Mouse (Mus musculus) heart, embryonic 14.5 days (tissue): ENCODE data around the gene Efhb. TPM values are rescaled to one million over a fixed set of nuclear protein-coding genes. Genes with fewer than 3 reads are reported as not detected.

Experiments used
- ATAC-seq: fragments of 200-750 bp; cut with Nextera tagmentation; 2 replicates; pipeline ENCODE4 v1.8.0; 2017; ENCODE audit warnings: low read depth, moderate TSS enrichment; ENCODE audit not compliant: insufficient number of reproducible peaks, insufficient read depth, low FRiP score
- H3K27ac ChIP-seq, 2 experiments: fragments of 200-500 bp in 1 of 2; fragments of 300-500 bp in 1 of 2; sonication (generic) in 1 of 2; replicated peaks in 1 of 2; 2 replicates each; pipeline ENCODE4 v1.5.1; 2012 to 2014; ENCODE audit warnings: low read depth in 2 of 2, low read length in 2 of 2, control low read depth in 1 of 2, mild to moderate bottlenecking in 1 of 2, mixed read lengths in 1 of 2; ENCODE audit not compliant: control insufficient read depth in 1 of 2, insufficient read depth in 1 of 2
- H3K27me3 ChIP-seq: fragments of 300-500 bp; sonication (generic); 2 replicates; pipeline ENCODE4 v1.6.1; 2014; ENCODE audit warnings: mild to moderate bottlenecking, low read length, control low read depth; ENCODE audit not compliant: control insufficient read depth, insufficient read depth
- H3K36me3 ChIP-seq: fragments of 300-500 bp; sonication (generic); 2 replicates; pipeline ENCODE4 v1.6.1; 2014; ENCODE audit warnings: mild to moderate bottlenecking, control low read depth, low read length, mixed read lengths; ENCODE audit not compliant: control insufficient read depth, insufficient read depth
- H3K4me1 ChIP-seq, 2 experiments: fragments of 200-500 bp in 1 of 2; fragments of 300-500 bp in 1 of 2; sonication (generic) in 1 of 2; 2 replicates each; pipeline ENCODE4 v1.6.1; 2012 to 2014; ENCODE audit warnings: low read length in 2 of 2, control low read depth in 1 of 2, mixed read lengths in 1 of 2; ENCODE audit not compliant: control insufficient read depth in 2 of 2, insufficient read depth in 2 of 2
- H3K4me2 ChIP-seq: fragments of 300-500 bp; sonication (generic); 2 replicates; pipeline ENCODE4 v1.6.1; 2014; ENCODE audit warnings: mild to moderate bottlenecking, low read length
- H3K4me3 ChIP-seq, 2 experiments: fragments of 200-500 bp in 1 of 2; fragments of 300-500 bp in 1 of 2; sonication (generic) in 1 of 2; 2 replicates each; pipeline ENCODE4 v1.5.1; 2012 to 2014; ENCODE audit warnings: low read length in 2 of 2, mild to moderate bottlenecking in 2 of 2, control low read depth in 1 of 2, low read depth in 1 of 2, moderate library complexity in 1 of 2; ENCODE audit not compliant: control insufficient read depth in 1 of 2, insufficient read depth in 1 of 2
- H3K9ac ChIP-seq: fragments of 300-500 bp; sonication (generic); 2 replicates; pipeline ENCODE4 v1.6.1; 2014; ENCODE audit warnings: mild to moderate bottlenecking, low read length
- H3K9me3 ChIP-seq: fragments of 300-500 bp; sonication (generic); 2 replicates; pipeline ENCODE4 v1.6.1; 2016; ENCODE audit warnings: low read length, control low read depth; ENCODE audit not compliant: control insufficient read depth
- WGBS: fragments of 180-500 bp; shearing (Covaris S2); extraction: QIAGEN DNeasy Blood & Tissue Kit; methylation state at CpG from one replicate; pipeline ENCODE4 v1.1.7; 2014; 5-methylcytosine and 5-hydroxymethylcytosine counted together
- polyA plus RNA-seq: library from polyadenylated mRNA; unstranded; fragments of >200 nt; fragmentation: Nextera tagmentation; extraction: Ambion mirVana; gene quantifications from 2 replicates; pipeline ENCODE4 v1.2.1, GENCODE M21; 2014

Efhb gene
- polyA plus RNA-seq, 1 experiment from 2014 or later: 0.42 TPM

DNA sequence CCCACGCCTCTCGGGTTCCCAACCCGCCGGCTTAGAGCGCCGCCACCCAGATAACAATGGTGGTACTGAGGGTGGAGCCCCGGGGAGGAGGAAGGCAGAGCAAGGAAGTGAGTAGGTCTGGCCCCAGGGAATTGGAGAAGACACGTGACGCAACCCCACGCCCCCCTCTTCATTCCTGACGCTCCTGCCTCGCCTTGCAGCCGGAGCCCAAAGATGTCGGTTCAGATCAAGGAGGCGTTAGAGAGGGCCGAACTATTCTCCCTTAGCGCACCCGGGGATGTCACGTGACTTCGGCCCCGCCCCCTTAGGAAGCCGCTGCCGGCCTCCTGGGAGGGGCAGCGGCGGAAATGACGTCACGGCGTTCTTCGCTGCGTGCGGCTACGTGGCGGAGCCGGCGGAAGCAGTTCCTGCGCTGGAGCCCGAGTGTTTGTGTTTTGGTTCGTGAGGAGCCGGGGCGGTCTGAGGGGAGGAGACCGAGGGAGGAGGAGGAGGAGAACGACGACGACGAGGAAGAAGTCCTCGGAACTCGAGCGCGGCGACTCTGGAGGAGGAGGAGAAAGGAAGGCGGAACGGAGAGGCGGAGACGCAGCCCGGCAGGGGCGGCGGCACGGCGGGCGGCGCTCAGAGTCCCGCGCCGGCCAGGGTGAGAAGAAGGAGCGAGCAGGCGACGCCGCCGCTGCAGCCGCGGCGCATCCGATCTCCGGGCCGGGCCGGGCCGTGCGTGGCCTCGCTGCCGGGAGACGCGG is 15.9 kb upstream of the Efhb start, which contains the start of gene Rab5a:
Gene Rab5a, plus strand, starts transcription at position 377 of the 746 bp plus-strand sequence.
- Histone ChIP-seq H3K4me3 (peak within 1 kb of the TSS; percentile 77 to 91), H3K4me1 (peaks cover 2 to 24% of the 10 kb centered on the region in 2 experiments), H3K27me3 (no peaks in the 10 kb centered on the region), H3K4me2 (peak within 1 kb of the TSS; percentile 80), H3K36me3 (peaks cover 4% of the 10 kb centered on the region), H3K9me3 (no peaks in the 10 kb centered on the region), H3K9ac (peak within 1 kb of the TSS; percentile 89), H3K27ac (peak within 1 kb of the TSS; percentile 96 to 99)
- under 1% methylated on average over 75 of the region's 82 CpGs for WGBS
- peak; percentile 96 for ATAC-seq

DNA sequence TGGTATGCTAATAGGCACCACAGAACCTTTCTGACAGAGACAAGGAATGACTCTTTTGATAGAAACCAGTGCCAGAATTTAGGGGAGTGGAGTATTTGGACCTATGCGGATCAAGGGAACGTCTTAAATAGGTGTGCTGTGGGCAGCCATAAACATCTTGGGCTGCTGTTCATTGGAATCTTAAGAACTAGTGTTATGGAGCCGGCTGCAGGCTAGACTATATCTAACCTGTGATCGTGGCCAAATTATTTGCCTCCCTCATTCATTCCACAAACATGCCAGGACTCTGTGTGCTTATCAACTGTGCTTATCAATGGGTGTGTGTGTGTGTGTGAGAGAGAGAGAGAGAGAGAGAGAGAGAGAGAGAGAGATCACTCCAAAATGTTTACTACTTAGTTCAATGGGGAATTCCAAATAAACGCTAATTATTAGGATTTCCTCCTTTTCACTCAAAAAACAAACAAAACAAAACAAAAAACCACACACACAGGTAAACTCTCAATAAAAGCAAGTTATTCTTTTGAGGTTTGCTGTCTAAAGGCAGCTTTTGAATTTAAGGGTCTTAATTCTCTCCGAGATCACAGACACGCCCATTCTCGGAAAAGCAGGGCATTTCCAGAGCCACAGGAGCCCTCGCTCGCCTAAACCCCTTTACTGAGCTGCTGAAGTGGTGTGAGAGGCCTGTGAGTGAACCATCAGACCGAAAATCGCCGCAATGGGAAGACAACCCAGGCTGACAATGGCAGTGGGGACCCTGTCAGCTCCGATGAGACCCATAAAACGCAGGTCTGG is 15.1 kb upstream of the Efhb start:
- 4% methylated on average over 15 of the region's 15 CpGs for WGBS

DNA sequence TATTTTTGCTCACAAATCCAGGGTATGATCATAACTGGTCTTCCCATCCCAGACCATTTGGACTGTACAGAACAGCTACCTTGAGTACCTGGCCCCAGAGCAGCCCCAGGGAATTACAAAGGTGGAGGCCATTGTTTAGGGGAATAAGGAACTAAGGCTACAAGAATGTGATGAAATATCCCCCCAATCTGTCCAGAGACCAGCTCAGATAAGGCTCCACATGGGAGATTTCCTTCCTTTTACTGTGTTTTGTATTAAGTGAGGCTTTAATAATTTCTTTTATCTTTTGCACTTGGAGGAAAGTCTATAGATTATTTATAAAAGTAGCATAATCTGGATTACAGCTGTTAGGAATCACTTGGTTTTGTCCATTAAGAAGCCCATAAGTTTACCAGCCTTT is 5.6 kb upstream of the Efhb start:
- no peak overlapping the region for H3K4me3 ChIP-seq
- no peaks in the 10 kb centered on the region for H3K9me3 ChIP-seq
- no peaks in the 10 kb centered on the region for H3K4me1 ChIP-seq
- no peaks in the 10 kb centered on the region for H3K36me3 ChIP-seq
- H3K9ac ChIP-seq: no peak overlapping the region
- no peak overlapping the region for H3K4me2 ChIP-seq
- ATAC-seq: no peak
- no peaks in the 10 kb centered on the region for H3K27me3 ChIP-seq
- no peak overlapping the region for H3K27ac ChIP-seq

More for the DNA sequence above, 15.1 kb upstream of the Efhb start:
- Histone ChIP-seq H3K4me2 (peak overlapping the region; percentile 78), H3K4me1 (peaks cover 2 to 24% of the 10 kb centered on the region in 2 experiments), H3K4me3 (peak overlapping the region; percentile 77 to 91), H3K27ac (peak overlapping the region; percentile 96 to 99), H3K27me3 (no peaks in the 10 kb centered on the region), H3K36me3 (no peaks in the 10 kb centered on the region), H3K9ac (peak overlapping the region; percentile 89), H3K9me3 (no peaks in the 10 kb centered on the region)
- ATAC-seq: no peak; the same call in 1 of the 2 replicates

DNA sequence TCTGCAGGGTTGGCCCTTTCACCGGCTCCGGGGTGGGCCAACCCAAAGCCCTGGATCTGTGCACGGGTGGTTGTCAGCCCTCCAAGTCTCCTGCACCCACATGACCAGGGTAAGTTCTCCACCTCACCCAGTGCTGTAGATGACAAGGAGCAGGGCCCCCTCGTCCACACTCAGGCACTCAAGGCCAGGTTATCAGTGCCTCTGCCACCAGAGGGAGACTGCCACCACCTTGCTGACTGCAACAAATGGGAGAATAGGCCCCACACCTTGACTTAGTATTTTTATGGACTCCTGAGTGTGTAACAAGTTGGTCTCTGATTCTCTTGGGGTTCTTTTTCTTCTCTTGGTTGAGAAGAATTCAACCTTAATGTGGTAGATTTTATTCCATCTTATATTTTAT is 2.4 kb upstream of the Efhb start:
- H3K9ac ChIP-seq: no peak overlapping the region
- H3K4me2 ChIP-seq: no peak overlapping the region
- ATAC-seq: no peak
- no peaks in the 10 kb centered on the region for H3K27me3 ChIP-seq
- H3K4me3 ChIP-seq: no peak overlapping the region
- 51% methylated on average over 4 of the region's 4 CpGs for WGBS
- H3K27ac ChIP-seq: no peak overlapping the region
- no peaks in the 10 kb centered on the region for H3K36me3 ChIP-seq
- no peaks in the 10 kb centered on the region for H3K9me3 ChIP-seq
- H3K4me1 ChIP-seq: no peaks in the 10 kb centered on the region

DNA sequence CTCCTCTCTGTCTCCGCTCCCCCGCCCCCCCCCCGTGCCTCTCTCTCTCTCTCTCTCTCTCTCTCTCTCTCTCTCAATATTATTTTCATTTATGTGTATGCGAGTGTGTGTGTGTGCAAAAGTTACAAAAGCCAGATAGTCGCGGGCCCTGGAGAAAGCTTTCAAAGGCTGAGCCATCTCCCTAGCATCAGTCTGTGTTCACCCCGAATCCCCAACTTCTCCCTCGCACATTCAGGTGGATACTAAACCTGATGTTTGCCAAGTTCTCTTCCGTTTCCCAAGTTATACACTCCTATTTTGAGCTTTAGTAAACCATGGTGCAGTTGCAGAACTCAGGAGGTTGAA is 347 bp upstream of the Efhb start:
- Histone ChIP-seq H3K9me3 (no peaks in the 10 kb centered on the region), H3K4me2 (peak overlapping the region; percentile 82), H3K27me3 (no peaks in the 10 kb centered on the region), H3K36me3 (no peaks in the 10 kb centered on the region), H3K4me1 (no peaks in the 10 kb centered on the region), H3K4me3 (peak overlapping the region; percentile 40 to 56), H3K9ac (peak overlapping the region; percentile 64), H3K27ac (no peak overlapping the region; a peak in 1 of 4 replicates)
- ATAC-seq: no peak
- whole genome bisulfite sequencing: 17% methylated on average over 6 of the region's 9 CpGs

DNA sequence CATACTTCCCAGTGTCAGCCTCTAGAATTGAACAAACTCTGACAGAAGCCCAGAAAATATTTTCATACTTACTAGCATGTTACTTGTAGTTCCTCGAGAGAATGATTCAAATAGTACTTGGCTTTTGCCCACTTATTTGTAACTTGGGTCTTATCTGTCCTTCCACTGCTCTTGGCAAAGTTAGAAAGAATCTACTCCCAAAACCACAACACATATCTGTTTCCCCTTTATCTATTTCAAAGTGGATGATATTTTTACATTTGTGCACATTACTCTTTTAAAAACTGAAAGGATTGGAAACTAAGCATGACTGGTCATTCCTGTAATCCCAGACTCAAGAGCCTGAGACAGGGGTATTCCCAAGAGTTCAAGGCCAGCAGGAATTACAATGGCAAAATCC is 6.4 kb downstream of the Efhb start:
- WGBS: 29% methylated on average over 1 of the region's 1 CpGs

DNA sequence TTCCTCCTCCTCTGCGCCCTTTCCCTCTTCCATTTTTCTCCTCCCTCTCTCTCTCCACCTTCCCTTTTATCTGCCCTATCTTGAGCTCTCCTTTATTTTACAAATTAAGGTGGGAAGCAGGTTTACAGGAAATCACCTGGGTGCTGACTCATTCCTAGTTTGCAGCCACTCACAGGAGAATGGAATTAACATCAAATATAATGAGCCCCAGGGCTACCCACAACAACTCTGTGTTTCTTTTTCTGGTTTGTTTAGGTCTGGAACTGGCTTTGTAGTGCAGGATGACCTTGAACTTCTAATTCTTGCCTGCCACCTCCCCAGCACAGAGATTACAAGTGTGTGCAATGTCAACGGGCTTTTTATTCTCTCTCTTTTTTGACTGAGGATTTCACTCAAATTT is 7.0 kb downstream of the Efhb start:
- ATAC-seq: no peak
- Histone ChIP-seq H3K9me3 (no peaks in the 10 kb centered on the region), H3K36me3 (no peaks in the 10 kb centered on the region), H3K27ac (no peak overlapping the region), H3K4me1 (no peaks in the 10 kb centered on the region), H3K9ac (no peak overlapping the region), H3K4me2 (no peak overlapping the region), H3K4me3 (no peak overlapping the region), H3K27me3 (no peaks in the 10 kb centered on the region)
- WGBS: 71% methylated on average over 2 of the region's 2 CpGs

More for the DNA sequence above, 6.4 kb downstream of the Efhb start:
- Histone ChIP-seq H3K4me3 (no peak overlapping the region), H3K27ac (no peak overlapping the region), H3K36me3 (no peaks in the 10 kb centered on the region), H3K9ac (no peak overlapping the region), H3K4me2 (no peak overlapping the region), H3K4me1 (no peaks in the 10 kb centered on the region), H3K27me3 (no peaks in the 10 kb centered on the region), H3K9me3 (no peaks in the 10 kb centered on the region)
- no peak for ATAC-seq
